In the genomic region with DNA sequence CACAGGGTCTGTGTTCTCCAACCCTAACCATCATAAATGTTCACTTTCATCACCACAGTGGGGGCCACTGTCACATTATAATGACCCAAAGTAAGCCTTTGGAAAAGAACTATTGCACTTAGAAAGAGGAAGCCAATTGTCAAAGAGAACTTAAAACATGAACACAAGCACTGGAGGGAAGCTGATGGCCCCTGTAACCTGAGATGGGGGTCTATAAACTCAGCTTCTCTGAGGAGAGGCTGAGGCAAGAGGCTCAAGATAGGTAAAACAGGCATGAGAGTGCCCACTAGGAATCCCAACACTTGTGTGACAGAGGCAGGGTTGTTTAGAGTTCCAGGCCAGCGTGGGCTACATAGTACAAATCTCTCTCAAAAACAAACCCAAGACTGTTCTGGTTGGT, we compare ENCODE assay signal across 9 mouse cellular contexts. TPM values are rescaled to one million over a fixed set of nuclear protein-coding genes. Genes with fewer than 3 reads are reported as not detected.
DNase-seq lines count a peak whose midpoint lies in the region; ATAC-seq and TF ChIP-seq lines count a peak whose summit lies in the region.
"Had no signal": no experiment of that assay in that cellular context is flagged by ENCODE, and none has a peak within 500 bp of the region (broad histone marks: within the 10 kb centered on the region; RNA-seq: fewer than 3 reads in every experiment).

No protein-coding gene starts in this region.

- peak; percentile 19; the same call in 1 of the 2 replicates for ATAC-seq in midbrain, embryonic 12.5 days (ENCODE audit: low FRiP score, low read depth)
- no peak for ATAC-seq in monocyte, adult 5-6 weeks (replicated peaks; ENCODE audit: insufficient number of reproducible peaks, low FRiP score, low TSS enrichment, poor library complexity, severe bottlenecking)

- no peak for TF ChIP-seq POLR2A in kidney, adult 2 months (IDR thresholded peaks at IDR 0.05; ENCODE audit: low read depth, low read length)

- 53% methylated on average over 1 of the region's 1 CpGs for WGBS in kidney, adult 2 months
- 68% methylated on average over 1 of the region's 1 CpGs for WGBS in hindbrain, embryonic 10.5 days
- WGBS in midbrain, embryonic 12.5 days: 54% methylated on average over 1 of the region's 1 CpGs

- no peak for TF ChIP-seq CTCF in kidney, adult 2 months (conservative IDR thresholded peaks at IDR 0.05; ENCODE audit: insufficient read depth, insufficient read length, low read depth, low read length)

- peak overlapping the region; percentile 95; the same call in 1 of the 2 replicates for H3K27ac ChIP-seq in kidney, adult 2 months (ENCODE audit: insufficient read depth, low read depth, low read length)
- H3K27ac ChIP-seq in hindbrain, embryonic 10.5 days: peak overlapping the region; percentile 97
- H3K27ac ChIP-seq in midbrain, embryonic 12.5 days (replicated peaks): peak overlapping the region; percentile 84

- H3K36me3 ChIP-seq in kidney, adult 2 months (ENCODE audit: control insufficient read depth, insufficient read depth, low read length): no peaks in the 10 kb centered on the region
- no peaks in the 10 kb centered on the region for H3K36me3 ChIP-seq in hindbrain, embryonic 10.5 days
- no peaks in the 10 kb centered on the region for H3K36me3 ChIP-seq in midbrain, embryonic 12.5 days

- no peaks in the 10 kb centered on the region for H3K27me3 ChIP-seq in kidney, adult 2 months (replicated peaks; ENCODE audit: control insufficient read depth, insufficient read depth, low read length)
- no peaks in the 10 kb centered on the region for H3K27me3 ChIP-seq in hindbrain, embryonic 10.5 days (ENCODE audit: insufficient read depth, poor library complexity, severe bottlenecking)
- H3K27me3 ChIP-seq in midbrain, embryonic 12.5 days: no peaks in the 10 kb centered on the region
- H3K27me3 ChIP-seq: Patski had no signal

- no peak overlapping the region for H3K9ac ChIP-seq in midbrain, embryonic 12.5 days (replicated peaks)

- DNase-seq in kidney, adult 2 months: peak; percentile 9
- DNase-seq in kidney, postnatal 14 days: no peak
- DNase-seq in embryo, embryonic 11 days: peak; percentile 37
- peak; percentile 21 for DNase-seq in hindbrain, embryonic 10.5 days (ENCODE audit: low spot score)
- no peak for DNase-seq in right cerebral cortex, adult 18-20 months
- DNase-seq in right cerebral cortex, postnatal 14 days: no peak

- H3K9me3 ChIP-seq in hindbrain, embryonic 10.5 days: no peaks in the 10 kb centered on the region
- no peaks in the 10 kb centered on the region for H3K9me3 ChIP-seq in midbrain, embryonic 12.5 days

- H3K4me1 ChIP-seq in kidney, adult 2 months (ENCODE audit: control insufficient read depth, insufficient read depth, low read length): no peaks in the 10 kb centered on the region; the same call in 1 of the 2 replicates
- H3K4me1 ChIP-seq in hindbrain, embryonic 10.5 days (replicated peaks): peaks cover 9% of the 10 kb centered on the region
- peaks cover 7% of the 10 kb centered on the region; the same call in 1 of the 2 replicates for H3K4me1 ChIP-seq in midbrain, embryonic 12.5 days

- no peak overlapping the region for H3K4me3 ChIP-seq in kidney, adult 2 months (ENCODE audit: insufficient read depth, low read depth, low read length)
- peak overlapping the region; percentile 67 for H3K4me3 ChIP-seq in hindbrain, embryonic 10.5 days
- H3K4me3 ChIP-seq in midbrain, embryonic 12.5 days: peak overlapping the region; percentile 65

- H3K4me2 ChIP-seq in midbrain, embryonic 12.5 days (replicated peaks): peak overlapping the region; percentile 56

RNA-seq across cellular contexts. Expression of a gene that starts 0.7 kb away (rescaled TPM):
- 4.4 and 7.8 TPM in 2 replicates for polyA plus RNA-seq in kidney, adult 2 months (2012; rRNA removed)
- 9.8 and 10.8 TPM in 2 replicates for polyA plus RNA-seq in hindbrain, embryonic 10.5 days (2016; fragmentation: Nextera tagmentation; extraction: Ambion mirVana)
- polyA plus RNA-seq in midbrain, embryonic 12.5 days (2016; fragmentation: Nextera tagmentation; extraction: Ambion mirVana): 13.9 and 15.8 TPM in 2 replicates
- total RNA-seq in monocyte, adult 5-6 weeks (2017): 8.0 to 13.2 TPM (median 12.6 TPM) in 3 replicates

Comparison
In these comparisons a context has a peak if more than half of its experiments do, and no peak if none do; other contexts are left out.
1. DNase-seq: peak in kidney, adult 2 months (single experiment), embryo, embryonic 11 days (single experiment) and hindbrain, embryonic 10.5 days (single experiment); none in kidney, postnatal 14 days (single experiment), right cerebral cortex, adult 18-20 months (single experiment) and right cerebral cortex, postnatal 14 days (single experiment).
2. Peak in every context shown above with its lines, with median percentiles within 50 percentile points of each other: H3K27ac ChIP-seq.